Mouse (Mus musculus) fibroblast of lung, adult 2 months (primary cell): ENCODE results near the gene 0610010K14Rik.

Experiments used
- DNase-seq: peaks from one replicate; pipeline ENCODE4 v3.0.0-alpha.2; 2011; ENCODE audit warnings: low read depth

The 0610010K14Rik gene

DNA sequence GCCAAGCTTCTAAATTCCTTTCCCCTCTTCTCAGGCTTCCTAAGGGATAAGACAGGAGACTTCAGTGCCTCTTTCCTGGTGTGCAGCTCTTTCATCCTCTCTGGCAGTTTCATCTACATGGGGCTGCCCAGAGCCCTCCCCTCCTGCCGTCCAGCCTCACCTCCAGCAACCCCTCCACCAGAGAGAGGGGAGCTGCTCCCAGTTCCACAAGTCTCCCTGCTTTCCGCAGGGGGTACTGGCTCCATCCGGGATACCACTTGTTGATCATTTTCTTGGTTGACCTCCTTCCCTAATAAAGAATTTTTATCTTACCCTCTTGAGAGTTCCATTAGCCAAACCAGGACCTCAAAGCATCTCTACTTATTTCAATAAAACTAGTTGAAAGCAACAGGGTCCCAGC is 21.6 kb downstream of the 0610010K14Rik start:
- no peak for DNase-seq

DNA sequence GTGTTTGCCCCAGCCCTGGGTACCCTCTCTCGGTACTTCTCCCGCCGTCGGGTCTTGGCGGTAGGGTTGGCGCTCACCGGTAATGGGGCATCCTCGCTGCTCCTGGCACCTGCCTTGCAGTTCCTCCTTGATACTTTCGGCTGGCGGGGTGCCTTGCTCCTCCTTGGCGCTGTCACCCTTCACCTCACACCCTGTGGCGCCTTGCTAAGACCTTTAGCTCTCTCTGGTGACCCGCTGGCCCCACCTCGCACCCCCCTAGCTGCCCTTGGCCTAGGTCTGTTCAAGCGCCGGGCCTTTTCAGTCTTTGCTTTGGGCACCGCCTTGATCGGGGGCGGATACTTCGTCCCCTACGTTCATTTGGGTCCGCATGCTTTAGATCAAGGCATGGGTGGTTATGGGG is 22.4 kb downstream of the 0610010K14Rik start:
- no peak for DNase-seq

DNA sequence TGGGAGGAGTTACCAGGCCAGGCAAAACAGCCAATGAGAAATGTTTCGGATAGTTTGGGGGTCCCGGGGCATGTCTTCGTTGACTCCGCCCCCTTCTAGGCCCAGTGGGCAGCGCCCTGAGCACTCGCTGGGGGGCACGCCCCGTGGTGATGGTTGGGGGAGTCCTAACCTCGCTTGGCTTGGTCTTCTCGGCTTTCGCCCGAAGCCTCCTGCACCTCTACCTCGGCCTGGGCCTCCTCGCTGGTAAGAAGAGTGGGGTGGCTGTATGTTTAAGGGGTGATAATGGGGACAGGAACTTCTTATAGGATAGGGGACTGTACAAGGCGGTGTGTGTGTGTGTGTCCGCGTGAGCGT is 22.9 kb downstream of the 0610010K14Rik start:
- DNase-seq: no peak

DNA sequence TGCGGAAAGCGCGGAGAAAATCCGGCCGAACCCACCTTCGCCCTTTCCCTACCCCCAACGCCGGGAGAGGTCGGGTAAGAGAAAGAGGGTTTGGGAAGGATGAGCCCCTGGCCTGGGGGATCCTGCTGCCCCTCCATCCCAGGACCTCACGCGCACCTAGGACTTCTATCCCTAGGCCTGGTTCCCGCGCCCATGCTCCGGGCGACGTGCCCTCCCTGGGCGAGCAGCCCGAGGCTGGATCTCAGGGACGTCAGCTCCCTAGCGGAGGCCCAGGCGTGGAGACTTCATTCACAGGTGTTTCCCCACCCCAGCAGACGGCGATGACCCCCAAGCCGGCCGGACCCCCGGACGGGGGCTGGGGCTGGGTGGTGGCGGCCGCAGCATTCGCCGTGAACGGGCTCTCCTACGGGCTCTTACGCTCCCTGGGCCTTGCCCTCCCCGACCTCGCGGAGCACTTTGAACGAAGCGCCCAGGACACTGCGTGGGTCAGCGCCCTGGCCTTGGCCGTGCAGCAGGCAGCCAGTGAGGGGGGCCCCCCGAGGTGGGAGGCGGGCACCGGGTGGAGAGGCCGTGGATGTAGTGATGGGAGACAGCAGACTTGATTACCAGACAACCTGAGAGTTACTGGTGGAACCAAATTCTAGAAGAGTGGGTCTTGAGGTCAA is 23.4 kb downstream of the 0610010K14Rik start:
- no peak for DNase-seq

DNA sequence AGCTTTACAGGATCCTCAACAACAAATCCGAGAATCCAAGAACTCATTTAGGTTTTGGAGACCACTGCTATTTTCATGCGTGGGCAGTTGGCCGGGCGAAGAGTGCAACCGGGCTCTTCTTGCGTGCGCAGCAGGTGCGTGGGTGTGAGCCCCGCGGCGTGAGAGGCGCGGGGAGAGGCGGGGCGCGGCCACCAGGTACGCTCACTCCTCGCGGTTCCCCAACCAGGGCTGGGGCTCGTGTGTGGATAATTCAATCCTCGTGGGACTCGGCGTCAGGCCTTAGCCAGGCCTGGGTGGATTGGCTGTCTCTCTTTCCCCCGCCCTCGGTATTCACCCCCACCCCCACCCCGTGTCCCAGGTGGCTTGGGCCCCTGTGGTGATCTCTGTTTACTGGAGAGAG is 24.0 kb downstream of the 0610010K14Rik start:
- no peak for DNase-seq

DNA sequence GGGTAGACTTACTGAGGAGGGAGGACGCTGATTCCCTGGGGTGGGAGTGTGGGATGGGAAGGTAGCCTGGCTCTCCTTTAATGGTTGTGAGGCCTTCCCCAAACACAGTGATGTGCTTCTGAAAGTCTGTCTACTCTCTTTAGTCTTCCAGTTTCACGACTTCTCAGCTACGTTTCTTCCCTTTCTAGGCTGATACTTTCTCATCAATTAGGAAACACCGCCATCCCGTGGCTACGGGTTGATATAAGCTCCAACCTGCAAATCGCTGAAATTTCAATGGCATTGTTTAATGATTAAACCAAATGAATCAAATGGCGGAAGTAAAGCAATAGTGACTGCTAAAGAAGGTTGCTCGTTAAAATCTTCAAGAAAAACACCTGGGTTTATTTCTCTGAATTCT is 24.8 kb downstream of the 0610010K14Rik start:
- DNase-seq: no peak

DNA sequence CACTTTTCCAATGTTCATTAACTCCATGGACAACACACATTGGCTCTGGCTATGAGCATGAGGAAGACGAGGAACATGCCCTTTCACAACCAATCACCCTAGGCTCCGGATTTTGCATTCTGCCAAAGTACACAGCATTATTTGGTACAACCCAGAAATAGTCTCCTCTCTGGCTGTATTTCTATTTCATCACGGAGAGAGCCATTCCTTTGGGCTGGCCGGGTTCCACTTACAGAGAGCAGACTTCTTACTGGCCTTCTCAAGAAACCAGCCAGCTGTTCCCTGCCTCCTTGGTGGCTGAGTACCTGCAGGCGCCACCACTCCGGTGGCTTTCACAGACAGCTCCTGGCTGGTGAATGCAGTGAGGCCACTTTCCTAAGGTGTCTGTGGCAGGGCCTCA is 25.3 kb downstream of the 0610010K14Rik start, which contains the start of gene Slc16a11:
Gene Slc16a11 (plus strand): TSS at position 330 of the 400 bp plus-strand sequence.
- DNase-seq: no peak

DNA sequence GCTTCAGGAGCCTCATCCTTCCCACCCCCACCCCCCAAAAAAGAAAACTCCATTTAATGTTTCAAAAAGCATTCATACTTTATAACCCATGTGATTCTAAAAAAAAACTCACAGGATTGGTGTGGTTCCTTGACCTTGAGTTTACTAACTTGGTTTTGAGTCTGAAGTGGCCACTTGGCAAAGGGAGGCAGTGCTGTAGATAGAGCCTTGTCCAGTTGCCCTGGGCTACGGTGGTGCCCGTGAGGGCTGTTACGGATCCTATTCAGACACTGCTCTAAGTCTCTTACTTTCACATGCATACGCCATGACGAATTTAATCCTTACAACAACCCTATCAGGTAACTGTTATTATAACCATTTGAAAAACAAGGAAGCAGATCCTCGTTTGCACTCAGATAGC is 25.7 kb downstream of the 0610010K14Rik start:
- no peak for DNase-seq

DNA sequence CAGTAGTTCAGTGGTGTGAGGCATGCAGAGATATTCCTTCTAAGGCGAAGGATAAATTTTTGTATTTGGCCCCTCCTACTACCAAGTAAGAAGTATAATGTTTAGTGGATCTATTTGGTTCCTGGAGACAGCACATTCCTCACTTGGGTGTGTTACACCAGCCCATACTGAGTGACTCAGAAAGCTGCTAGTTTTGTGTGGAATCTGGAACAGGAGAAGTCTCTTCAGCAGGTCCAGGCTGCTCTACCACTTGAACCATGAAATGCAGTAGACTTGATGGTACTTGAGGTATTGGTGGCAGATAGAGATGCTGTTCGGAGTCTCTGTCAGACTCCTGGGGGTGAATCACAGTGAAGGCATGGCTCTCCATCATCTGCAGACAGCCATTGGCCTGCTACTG is 27.0 kb downstream of the 0610010K14Rik start:
- DNase-seq: no peak

DNA sequence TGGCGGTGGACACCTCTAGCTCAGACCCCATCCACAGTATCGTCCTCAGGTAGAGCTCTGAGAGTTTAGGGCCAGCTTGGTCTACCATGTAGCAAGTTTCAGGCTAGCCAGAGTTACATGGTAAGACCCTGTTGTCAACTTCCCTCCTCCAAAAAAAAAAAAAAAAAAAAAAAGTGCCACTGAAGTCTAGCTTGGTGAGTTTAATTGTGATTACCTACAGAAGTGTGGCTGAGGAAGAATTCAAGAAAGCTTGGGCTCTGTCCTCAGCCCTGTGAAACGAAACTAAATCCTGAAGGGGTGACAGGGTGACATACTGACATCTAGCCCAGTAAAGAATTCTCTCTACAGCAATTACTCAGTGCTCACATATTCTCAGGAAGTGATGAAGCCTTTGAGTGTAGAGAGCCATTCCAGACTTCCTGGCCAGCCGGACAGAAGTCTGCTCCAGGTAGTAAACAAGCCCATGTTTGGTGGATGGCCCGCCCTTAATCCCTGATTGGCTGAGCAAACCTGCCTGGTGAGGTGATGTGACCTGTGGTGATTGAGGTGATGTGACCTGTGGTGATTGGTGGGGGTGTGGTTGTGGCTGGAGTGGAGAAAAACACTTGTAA is 28.8 kb downstream of the 0610010K14Rik start:
- no peak for DNase-seq

DNA sequence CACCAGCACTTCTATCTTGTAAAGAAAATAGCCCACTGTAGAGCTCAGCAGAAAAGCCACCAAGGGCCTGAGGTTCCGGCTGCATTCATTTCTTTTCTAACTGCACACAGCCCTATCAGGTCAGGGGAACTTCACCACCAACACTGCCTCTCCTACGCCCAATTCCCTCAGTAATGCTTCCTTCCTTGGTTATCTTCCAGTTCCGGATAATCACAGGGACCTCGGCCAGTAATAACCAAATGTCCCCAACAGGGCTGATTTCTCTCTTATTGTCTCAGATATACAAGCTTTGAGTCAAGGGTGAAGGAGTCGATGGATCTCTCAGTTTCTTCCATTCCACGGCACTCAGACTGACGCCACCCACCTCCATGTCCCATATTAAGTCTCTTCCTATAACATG is 30.4 kb downstream of the 0610010K14Rik start:
- no peak for DNase-seq

DNA sequence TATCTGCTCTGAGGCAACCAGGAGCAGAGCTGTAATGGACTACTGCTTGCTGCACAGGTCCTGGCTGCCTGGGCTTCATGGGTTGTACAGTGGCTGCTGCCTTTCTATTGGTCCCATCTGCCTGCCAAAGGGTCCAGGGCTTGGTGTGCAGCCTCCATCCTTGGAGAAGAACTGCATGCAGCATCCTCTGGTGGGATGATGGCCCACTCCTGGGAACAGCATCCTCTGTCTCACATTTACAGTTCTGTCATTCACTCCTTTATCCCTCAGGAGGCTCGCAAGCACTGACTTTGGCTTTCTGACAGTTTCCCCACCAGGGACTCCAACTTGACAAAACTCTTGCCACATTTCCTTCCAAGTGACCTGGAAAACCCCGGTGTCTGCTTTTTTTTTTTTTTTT is 30.9 kb downstream of the 0610010K14Rik start:
- DNase-seq: no peak

DNA sequence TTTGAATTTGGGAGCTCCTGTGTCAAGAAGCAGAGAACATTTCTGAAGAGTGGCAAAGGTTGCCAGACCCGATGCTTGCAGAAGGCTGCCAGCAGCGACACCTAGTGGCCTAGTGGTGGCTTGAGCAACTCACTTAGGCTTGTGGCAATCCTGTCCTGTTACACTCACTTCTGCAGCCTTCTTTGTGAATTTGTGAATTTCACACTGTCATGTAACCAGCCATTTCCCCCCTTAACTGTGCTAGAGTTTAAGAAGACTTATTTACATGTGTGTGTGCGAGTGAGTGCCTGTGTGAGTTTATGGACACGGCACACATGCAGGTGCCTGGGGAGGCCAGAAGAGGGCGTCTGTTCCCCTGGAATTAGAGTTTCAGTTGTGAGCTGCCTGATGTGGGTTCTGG is 36.0 kb downstream of the 0610010K14Rik start:
- DNase-seq: no peak

DNA sequence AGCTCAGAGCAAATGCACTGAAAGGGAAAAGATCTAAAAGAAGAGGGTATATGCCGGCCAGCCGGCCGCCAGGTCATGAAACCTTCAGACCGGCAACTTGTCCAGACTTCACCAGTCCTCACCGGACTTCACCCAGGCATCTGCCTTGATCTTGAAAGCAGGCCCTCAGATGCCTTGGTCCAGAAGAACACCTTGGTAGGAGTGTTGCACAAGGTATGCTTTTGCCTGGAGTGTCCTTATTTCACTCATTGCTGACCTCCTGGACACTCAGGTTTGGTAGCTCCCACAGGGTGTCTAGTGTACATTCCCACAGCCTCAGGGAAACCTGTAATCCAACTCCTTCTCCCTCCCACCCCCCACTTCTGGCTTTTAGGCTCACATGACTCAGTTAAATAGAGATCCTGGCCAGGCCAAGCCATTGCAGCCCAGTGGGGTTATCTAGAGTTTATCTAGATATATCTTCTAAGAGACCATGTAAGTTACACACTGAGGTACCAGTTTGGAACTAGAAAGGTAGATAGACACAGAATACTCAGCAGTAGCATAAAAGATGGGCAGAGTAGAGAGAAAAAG is 37.6 kb downstream of the 0610010K14Rik start:
- DNase-seq: no peak

DNA sequence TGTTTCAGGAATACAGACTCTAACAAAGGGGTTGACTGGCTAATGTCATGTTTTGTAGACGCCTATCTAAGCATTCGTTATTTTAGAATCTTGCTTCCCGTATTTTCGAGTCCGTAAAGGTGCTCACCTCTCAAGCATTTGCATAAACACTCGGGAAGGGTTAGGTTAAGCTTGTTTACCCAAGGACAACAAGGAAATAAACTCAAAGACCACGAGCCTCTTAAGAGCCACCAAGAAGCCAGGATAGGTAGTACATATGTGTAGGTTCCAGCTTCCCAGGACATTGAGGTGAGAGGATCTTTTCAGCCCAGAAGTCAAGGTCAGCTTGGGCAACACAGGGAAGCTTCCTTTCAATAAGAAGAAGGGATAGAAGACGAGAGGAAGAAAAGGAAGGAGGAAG is 38.6 kb downstream of the 0610010K14Rik start:
- DNase-seq: no peak

DNA sequence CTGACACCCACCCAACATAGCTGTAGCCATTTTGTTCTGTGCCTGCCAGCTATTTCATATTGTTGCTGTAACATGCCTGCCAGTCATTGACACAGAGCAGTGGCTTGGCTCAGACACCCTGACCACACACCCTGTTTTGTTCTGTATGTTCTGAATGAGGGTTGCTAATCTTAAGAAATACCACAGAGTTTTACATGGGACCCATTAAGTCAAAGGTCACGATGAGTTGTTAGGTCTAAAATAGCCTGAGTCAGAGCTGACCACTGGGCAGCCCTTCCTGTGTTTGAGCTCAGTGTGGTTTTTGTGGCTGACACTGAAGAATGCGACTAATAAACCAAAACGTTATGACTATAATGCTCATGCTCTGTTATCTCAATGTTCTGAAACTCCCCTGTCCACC is 39.4 kb downstream of the 0610010K14Rik start:
- peak; percentile 93 for DNase-seq

DNA sequence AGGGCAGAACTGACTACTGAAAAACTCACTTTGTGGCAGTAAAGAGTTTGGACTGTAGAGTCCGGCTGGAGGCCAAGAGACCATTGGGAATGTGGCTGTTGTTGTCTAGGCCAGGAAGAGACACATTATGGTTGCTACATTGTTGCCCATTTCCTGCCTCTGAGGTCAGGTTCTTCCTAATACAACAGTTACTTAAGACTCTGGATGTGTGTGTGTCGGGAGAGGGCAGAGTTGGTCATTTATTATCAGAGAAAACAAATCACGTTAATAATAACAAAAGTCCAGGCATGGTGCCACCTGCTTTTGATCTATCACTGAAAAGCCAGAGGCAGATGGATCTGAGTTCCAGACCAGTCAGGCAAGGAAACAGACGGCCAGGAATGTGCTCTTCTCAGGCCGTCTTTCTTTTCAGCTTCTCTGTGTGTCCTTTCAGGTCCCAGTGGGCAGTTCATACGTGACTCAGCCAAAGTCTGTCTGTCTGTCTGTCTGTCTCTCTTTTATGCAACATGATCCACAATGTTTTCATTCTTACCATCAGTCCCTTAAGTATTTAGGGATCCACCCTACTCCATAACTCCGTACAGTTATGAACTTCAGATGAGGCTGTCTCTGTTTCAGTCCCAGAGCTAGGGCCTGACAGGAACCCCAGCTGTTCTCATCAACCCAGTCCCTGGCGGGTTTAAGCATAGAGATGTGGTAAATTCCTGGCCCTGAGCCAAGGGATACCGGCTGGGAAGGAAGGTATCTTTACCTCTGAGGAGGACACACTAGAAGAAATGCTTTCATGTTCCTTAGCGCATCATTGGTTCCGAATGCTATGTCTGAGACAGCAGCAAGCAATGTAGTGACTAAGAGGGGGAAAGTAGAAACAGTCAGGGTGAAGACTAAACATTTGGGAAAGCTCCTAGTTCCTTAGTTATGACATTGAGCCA is 44.1 kb downstream of the 0610010K14Rik start:
- DNase-seq: no peak

DNA sequence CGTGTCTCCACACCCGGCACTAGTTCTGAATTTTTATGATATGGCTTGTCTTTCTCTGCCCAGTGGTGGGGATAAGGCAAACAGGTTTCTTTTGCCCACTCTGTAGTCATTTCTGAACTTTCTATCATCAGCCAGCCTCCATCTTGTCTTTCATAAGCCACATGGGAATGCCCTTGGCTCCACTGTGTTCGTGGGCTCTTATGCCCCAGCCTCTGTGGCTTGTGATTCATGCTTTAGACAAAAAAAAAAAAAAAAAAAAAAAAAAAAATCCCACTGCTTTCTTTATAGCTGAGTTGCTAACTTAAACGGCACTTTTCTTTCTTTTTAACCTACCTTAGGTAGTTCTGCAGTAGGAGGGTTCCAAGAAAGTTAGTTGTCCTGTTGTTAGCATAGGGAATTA is 45.6 kb downstream of the 0610010K14Rik start:
- DNase-seq: no peak

DNA sequence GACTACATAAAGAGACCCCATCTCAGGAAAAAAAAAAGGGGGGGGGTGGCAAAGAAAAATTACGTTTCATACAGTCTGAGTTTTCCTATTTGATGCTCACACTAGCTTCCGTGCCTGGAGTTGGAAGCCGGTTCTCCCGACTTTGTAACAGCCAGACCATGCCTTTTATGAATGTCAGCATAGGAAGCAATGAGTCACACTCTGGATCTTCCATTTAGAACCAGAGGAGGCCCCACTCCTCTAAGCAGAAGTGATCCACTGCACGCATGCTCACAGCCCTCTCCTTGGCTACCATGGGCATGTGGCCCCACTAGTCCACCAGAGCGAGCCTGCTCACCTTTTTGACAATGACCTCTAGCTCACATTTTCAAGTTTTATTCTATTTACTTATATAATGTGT is 46.5 kb downstream of the 0610010K14Rik start:
- DNase-seq: no peak

DNA sequence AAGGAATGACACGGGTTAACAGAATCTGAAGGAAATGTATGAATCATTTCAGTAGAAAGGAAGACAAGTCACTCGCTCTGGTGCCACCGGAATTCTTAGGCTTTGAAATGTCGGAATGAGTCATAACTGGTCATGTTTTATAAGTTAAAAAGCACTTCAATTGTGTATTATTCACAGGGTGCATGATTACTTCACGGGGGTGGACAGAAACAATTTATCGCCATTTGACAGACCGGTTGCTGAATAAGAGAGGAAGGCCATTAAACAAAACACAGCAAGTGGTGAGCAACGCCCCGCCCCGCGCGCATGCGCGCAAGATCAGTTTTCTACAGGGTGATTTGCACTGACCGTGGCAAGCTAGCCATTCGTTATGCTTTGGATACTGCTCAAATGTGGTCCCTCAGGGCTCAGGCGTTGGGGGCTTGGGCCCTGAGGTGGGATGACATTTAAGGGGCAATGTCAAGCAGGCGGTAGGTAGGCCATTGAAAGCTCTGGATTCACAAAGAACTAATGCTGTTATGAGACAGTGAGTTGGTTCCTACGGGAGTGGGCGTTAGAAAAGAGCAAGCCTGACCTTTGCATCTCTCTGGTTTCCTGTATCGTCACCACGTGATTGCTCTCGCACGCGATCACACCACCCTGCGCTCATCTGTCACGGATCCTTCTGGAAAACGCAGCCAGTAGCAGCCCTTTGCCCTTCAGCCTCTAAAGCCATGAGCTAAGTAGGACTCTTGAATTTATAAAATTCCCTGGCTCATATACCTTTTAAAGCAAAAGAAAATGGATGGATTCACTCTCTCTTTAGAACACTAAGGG is 48.2 kb downstream of the 0610010K14Rik start:
- no peak for DNase-seq
